Mouse (Mus musculus) midbrain, embryonic 14.5 days (tissue): ENCODE data around the gene Amigo3. TPM values are rescaled to one million over a fixed set of nuclear protein-coding genes. Genes with fewer than 3 reads are reported as not detected.

Source experiments
- ATAC-seq: fragments of 200-750 bp; cut with Nextera tagmentation; 2 replicates; pipeline ENCODE4 v1.8.0; 2017; ENCODE audit warnings: moderate number of reproducible peaks, moderate library complexity; ENCODE audit not compliant: low FRiP score, low TSS enrichment
- DNase-seq: peaks from one replicate; pipeline ENCODE4 v3.0.0-alpha.2; 2015
- H3K27ac ChIP-seq: fragments of 300-500 bp; sonication (generic); replicated peaks from 2 replicates; pipeline ENCODE4 v1.5.1; 2014; ENCODE audit warnings: mild to moderate bottlenecking, low read depth, low read length, moderate library complexity
- H3K27me3 ChIP-seq: fragments of 300-500 bp; sonication (generic); 2 replicates; pipeline ENCODE4 v1.6.1; 2014; ENCODE audit warnings: low read length, control low read depth, mixed read lengths; ENCODE audit not compliant: control insufficient read depth, insufficient read depth
- H3K36me3 ChIP-seq: fragments of 300-500 bp; sonication (generic); 2 replicates; pipeline ENCODE4 v1.6.1; 2014; ENCODE audit warnings: low read length, control low read depth; ENCODE audit not compliant: control insufficient read depth, insufficient read depth
- H3K4me1 ChIP-seq: fragments of 300-500 bp; sonication (generic); 2 replicates; pipeline ENCODE4 v1.6.1; 2014; ENCODE audit warnings: mild to moderate bottlenecking, antibody characterized with exemption, low read length, control low read depth; ENCODE audit not compliant: control insufficient read depth, insufficient read depth
- H3K4me2 ChIP-seq: fragments of 300-500 bp; sonication (generic); 2 replicates; pipeline ENCODE4 v1.6.1; 2014; ENCODE audit warnings: mild to moderate bottlenecking, low read length, moderate library complexity
- H3K4me3 ChIP-seq: fragments of 300-500 bp; sonication (generic); replicated peaks from 2 replicates; pipeline ENCODE4 v1.5.1; 2014; ENCODE audit warnings: low read depth, low read length
- H3K9ac ChIP-seq: fragments of 300-500 bp; sonication (generic); replicated peaks from 2 replicates; pipeline ENCODE4 v1.6.1; 2014; ENCODE audit warnings: mild to moderate bottlenecking, low read length, moderate library complexity
- H3K9me3 ChIP-seq: fragments of 300-500 bp; sonication (generic); 2 replicates; pipeline ENCODE4 v1.6.1; 2016; ENCODE audit warnings: low read length, control low read depth, mixed read lengths; ENCODE audit not compliant: control insufficient read depth
- WGBS: fragments of 180-500 bp; shearing (Covaris S2); extraction: QIAGEN DNeasy Blood & Tissue Kit; methylation state at CpG from one replicate; pipeline ENCODE4 v1.1.7; 2014; 5-methylcytosine and 5-hydroxymethylcytosine counted together
- polyA plus RNA-seq: library from polyadenylated mRNA; unstranded; fragments of >200 nt; fragmentation: Nextera tagmentation; extraction: Ambion mirVana; gene quantifications from 2 replicates; pipeline ENCODE4 v1.2.1, GENCODE M21; 2014

Amigo3 gene
- polyA plus RNA-seq, 1 experiment from 2014 or later = 3.5 TPM

DNA sequence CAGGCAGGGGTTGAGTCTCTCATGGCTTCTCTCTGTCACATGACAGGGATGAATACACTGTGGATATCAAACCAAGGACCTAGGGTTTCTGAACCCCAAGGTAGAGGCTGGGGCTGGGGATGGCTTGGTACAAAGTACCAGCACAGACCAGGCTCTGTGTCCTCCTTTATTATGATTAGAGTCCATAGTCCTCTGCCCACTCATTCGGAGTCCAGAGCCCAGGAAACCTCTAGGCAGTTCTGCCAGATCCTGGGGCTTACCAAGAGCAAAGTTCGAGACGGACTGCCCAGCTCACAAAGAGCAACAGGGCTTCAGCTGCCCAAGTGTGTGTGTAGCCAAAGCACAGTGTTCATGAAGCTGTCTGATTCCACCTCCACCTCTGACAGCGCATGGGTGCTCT, 32.3 kb downstream of the Amigo3 start:
- DNase-seq (no peak), ATAC-seq (no peak)
- H3K9ac ChIP-seq = no peak overlapping the region; the same call in 1 of the 2 replicates
- H3K4me1 ChIP-seq = no peaks in the 10 kb centered on the region
- H3K36me3 ChIP-seq = peaks cover 62% of the 10 kb centered on the region
- no peak overlapping the region for H3K4me2 ChIP-seq
- WGBS = 95% methylated on average over 4 of the region's 4 CpGs
- H3K4me3 ChIP-seq = no peak overlapping the region
- peaks cover 23% of the 10 kb centered on the region for H3K27me3 ChIP-seq
- no peaks in the 10 kb centered on the region for H3K9me3 ChIP-seq
- no peak overlapping the region for H3K27ac ChIP-seq

DNA sequence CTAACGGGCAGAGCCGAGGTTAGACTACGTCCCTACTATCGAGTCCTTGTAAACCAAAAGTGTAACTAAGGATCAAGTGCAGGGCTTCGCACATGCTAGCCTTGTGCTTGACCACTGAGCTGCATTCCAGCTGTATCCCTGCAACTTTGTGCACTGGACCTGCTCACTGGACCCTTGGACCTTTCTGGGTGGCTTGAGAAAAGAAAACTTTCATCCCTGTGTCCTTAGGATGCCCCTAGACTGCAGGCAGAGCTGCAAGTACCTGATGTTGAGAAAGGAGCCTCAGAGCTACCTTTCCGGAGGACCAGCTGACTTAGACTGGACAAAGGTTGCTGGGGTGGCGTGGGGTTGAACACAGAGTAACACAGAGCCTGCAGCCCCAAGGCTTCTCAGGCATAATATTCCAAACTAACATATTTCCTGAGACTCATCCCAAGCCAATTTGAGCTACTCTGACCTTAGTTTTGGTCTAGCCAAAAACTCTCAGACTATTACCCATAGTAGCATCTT, 37.7 kb downstream of the Amigo3 start:
- Histone ChIP-seq H3K27me3 (no peaks in the 10 kb centered on the region), H3K27ac (no peak overlapping the region), H3K9me3 (no peaks in the 10 kb centered on the region), H3K4me2 (no peak overlapping the region), H3K9ac (no peak overlapping the region), H3K4me1 (peaks cover 11% of the 10 kb centered on the region; the same call in 1 of the 2 replicates), H3K4me3 (no peak overlapping the region), H3K36me3 (peaks cover 73% of the 10 kb centered on the region)
- 96% methylated on average over 7 of the region's 7 CpGs for WGBS
- ATAC-seq (no peak), DNase-seq (no peak)

DNA sequence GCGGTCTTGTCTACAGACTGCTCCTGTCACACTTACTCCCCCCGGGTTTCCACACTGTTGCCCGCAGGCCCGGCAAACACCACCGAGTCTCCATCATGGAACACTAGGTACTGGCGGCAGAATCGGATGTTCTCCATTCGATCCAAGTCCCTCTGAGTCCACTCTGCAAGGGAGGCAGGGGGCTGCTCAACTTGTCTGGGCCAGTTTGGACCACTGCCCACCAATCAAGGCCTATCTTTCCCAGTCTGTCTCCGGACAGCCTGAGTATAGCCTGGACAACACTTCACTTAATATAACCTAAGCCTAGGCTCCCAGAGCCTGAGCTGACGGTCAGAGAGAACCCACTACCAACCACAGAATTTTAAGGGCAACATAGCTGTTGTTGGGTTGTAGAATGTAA, 40.6 kb downstream of the Amigo3 start:
- 75% methylated on average over 10 of the region's 10 CpGs for WGBS
- H3K4me1 ChIP-seq = peaks cover 11% of the 10 kb centered on the region; the same call in 1 of the 2 replicates
- H3K27me3 ChIP-seq = no peaks in the 10 kb centered on the region
- peak overlapping the region; percentile 53 for H3K4me3 ChIP-seq
- peak overlapping the region; percentile 67 for H3K27ac ChIP-seq
- H3K36me3 ChIP-seq = peaks cover 54% of the 10 kb centered on the region
- H3K9me3 ChIP-seq = no peaks in the 10 kb centered on the region
- ATAC-seq = no peak
- H3K9ac ChIP-seq = peak overlapping the region; percentile 70
- no peak for DNase-seq
- H3K4me2 ChIP-seq = peak overlapping the region; percentile 90

DNA sequence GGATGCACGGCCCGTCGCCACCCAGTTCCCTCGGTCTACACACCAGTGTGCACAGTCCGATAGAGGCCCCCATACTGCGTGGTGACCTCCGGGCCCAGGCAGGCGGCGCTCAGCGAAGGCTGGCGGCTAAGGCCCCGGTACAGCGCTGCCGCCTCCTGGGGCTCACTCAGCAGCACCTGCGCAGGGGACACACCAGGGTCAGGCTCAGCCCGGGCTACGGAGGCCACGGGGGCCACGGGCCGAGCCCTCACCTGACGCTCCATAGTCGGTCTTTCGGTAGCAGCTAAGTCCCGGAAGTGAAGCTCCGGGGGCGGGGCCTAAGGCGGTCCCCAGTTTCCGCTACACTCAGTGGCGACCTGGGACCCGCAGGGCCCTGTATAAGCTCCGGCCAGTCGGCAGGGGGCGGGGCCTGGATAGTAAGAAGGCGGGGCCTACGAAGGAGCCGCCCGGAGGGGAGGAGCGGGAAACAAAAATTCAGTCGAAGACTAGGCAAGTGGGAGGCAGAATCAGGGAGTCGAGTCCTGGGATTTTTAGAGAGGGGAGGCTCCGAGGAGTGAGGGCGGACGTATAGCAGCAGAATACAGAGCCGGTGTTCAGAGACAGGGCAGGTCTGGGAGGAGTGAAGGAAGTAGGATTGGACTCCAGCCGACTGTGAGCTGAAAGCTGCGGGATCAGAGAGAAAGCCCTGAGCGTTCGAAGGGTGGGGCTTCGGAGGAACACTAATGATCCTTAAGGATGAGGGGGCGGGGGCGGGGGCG, 41.4 kb downstream of the Amigo3 start, which contains the start of gene Apeh:
Gene Apeh, minus strand, starts transcription at position 423 of the 758 bp plus-strand sequence.
- Histone ChIP-seq H3K4me3 (peak within 1 kb of the TSS; percentile 53), H3K27ac (peak within 1 kb of the TSS; percentile 67), H3K9me3 (no peaks in the 10 kb centered on the region), H3K36me3 (peaks cover 54% of the 10 kb centered on the region), H3K4me1 (peaks cover 11% of the 10 kb centered on the region; the same call in 1 of the 2 replicates), H3K9ac (peak within 1 kb of the TSS; percentile 70), H3K27me3 (no peaks in the 10 kb centered on the region), H3K4me2 (peak within 1 kb of the TSS; percentile 90)
- ATAC-seq (peak; percentile 92), DNase-seq (peak; percentile 93)
- under 1% methylated on average over 52 of the region's 52 CpGs for WGBS

DNA sequence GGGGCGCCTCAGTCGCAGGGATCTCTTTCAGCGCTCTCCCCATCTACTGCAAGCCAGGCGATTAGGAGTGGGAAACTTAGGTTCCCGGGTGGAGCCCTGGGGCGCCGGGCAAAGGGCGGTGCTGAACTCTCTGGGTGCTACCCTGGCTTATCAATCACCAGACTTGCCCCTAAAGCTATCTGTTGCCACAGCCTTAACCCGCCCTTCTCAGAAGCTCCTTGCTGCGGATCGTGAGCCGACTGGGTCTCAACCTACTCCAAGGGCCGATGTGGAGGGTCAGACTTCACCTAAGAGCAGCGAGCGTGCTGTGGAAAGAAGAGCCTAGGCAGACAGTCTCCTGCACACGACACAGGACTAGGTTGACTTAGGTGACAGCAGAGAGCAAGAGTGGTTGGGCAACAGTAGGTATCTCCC, 42.0 kb downstream of the Amigo3 start:
- no peaks in the 10 kb centered on the region for H3K27me3 ChIP-seq
- H3K9me3 ChIP-seq = no peaks in the 10 kb centered on the region
- peak; percentile 31 for DNase-seq
- peak overlapping the region; percentile 67; the same call in 1 of the 2 replicates for H3K27ac ChIP-seq
- peaks cover 54% of the 10 kb centered on the region for H3K36me3 ChIP-seq
- peak overlapping the region; percentile 53 for H3K4me3 ChIP-seq
- peak overlapping the region; percentile 90 for H3K4me2 ChIP-seq
- peak; percentile 9; the same call in 1 of the 2 replicates for ATAC-seq
- H3K9ac ChIP-seq = peak overlapping the region; percentile 70; the same call in 1 of the 2 replicates
- WGBS = under 1% methylated on average over 16 of the region's 16 CpGs
- peaks cover 11% of the 10 kb centered on the region; the same call in 1 of the 2 replicates for H3K4me1 ChIP-seq

DNA sequence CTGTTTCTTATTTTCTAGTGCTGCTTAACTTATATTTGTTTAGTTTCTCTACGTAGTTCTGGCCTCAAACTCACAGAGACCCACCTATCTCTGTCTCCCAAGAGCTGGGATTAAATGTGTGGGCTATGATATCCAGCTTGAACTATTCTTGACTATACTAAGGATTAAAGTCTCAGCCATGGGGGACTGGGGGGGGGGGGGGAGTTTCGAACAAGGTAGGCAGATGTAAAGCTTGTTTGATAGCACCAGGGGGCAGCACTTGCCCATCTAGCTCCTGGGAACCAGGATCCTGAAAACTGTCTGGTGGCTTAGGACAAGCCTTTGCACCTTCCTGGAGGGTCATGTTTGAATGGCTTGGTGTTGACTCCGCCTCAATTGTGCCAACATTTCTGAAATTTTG, 42.6 kb downstream of the Amigo3 start:
- H3K9me3 ChIP-seq = no peaks in the 10 kb centered on the region
- peak; percentile 86 for DNase-seq
- 12% methylated on average over 3 of the region's 3 CpGs for WGBS
- H3K4me1 ChIP-seq = peaks cover 11% of the 10 kb centered on the region; the same call in 1 of the 2 replicates
- no peak for ATAC-seq
- H3K9ac ChIP-seq = no peak overlapping the region
- no peaks in the 10 kb centered on the region for H3K27me3 ChIP-seq
- H3K36me3 ChIP-seq = peaks cover 51% of the 10 kb centered on the region
- H3K4me2 ChIP-seq = peak overlapping the region; percentile 90
- H3K27ac ChIP-seq = no peak overlapping the region
- peak overlapping the region; percentile 53 for H3K4me3 ChIP-seq

DNA sequence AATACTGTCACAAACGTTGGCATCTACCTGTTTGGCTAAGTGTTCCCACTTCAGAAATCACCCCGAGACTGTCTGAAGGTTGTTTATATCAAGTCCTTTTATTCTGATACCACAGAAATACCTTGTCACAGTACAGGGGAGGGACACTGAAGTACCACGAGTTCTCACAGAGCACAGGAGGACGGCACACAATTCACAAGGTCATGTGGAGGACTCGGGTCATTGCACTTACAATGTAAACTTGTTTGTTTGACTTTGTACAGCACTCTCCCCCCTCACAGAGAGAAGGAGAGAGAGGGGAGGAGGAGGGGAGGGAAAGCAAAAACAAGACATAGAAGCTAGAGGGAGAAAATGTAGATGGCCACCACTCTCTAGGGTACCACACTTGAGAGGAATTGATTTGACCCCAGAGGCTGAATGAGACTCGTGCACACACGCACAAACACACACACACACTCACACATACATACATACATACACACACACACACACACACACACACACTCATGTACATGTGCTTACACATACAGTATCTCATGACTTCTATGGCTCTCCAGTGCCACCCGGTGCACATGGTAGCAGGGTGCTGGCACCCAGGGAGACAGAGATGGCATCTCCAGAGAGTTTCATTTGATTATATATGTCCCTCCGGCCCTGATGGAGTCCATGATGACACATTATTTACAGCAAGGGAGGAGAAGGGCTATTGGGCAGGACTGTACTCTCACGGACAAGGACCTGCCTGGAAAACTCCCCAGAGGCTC, 43.2 kb downstream of the Amigo3 start:
- Histone ChIP-seq H3K4me2 (no peak overlapping the region), H3K27me3 (no peaks in the 10 kb centered on the region), H3K9me3 (no peaks in the 10 kb centered on the region), H3K27ac (no peak overlapping the region), H3K36me3 (peaks cover 51% of the 10 kb centered on the region), H3K4me3 (no peak overlapping the region), H3K4me1 (peaks cover 11% of the 10 kb centered on the region; the same call in 1 of the 2 replicates), H3K9ac (no peak overlapping the region)
- no peak for DNase-seq
- 64% methylated on average over 10 of the region's 10 CpGs for WGBS
- no peak for ATAC-seq

DNA sequence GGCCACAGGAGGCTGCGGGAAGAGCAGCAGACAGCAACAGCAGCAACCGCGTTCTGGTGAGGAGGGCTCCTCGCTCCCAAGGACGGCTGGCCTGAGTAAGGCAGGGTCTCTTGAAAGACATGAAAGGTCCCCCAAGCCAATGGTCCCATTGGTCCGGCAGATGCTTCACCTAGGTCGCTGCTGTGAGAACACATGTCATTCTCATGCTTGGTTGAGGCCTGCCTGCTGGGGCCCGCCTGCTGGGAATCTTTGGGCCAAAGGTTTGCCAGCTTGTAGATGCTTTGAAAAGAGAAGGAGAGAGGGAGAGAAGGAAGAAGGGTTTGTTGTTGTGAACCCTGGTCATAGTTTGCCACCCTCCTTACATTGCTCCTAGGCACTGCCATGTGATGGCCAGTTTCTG, 46.7 kb downstream of the Amigo3 start:
- H3K27ac ChIP-seq = no peak overlapping the region
- no peak overlapping the region for H3K9ac ChIP-seq
- no peaks in the 10 kb centered on the region for H3K27me3 ChIP-seq
- no peaks in the 10 kb centered on the region for H3K9me3 ChIP-seq
- ATAC-seq (no peak), DNase-seq (no peak)
- H3K4me3 ChIP-seq = no peak overlapping the region
- WGBS = 82% methylated on average over 8 of the region's 8 CpGs
- no peak overlapping the region for H3K4me2 ChIP-seq
- peaks cover 60% of the 10 kb centered on the region for H3K36me3 ChIP-seq
- peaks cover 5% of the 10 kb centered on the region; the same call in 1 of the 2 replicates for H3K4me1 ChIP-seq
